Mouse (Mus musculus) embryonic facial prominence, embryonic 11.5 days (tissue): ENCODE measurements around the gene Calhm5. TPM values are rescaled to one million over a fixed set of nuclear protein-coding genes. Genes with fewer than 3 reads are reported as not detected.
A peak's percentile ranks its signal among the peaks of the same experiment; 100 is the strongest.

ENCODE experiments used
- ATAC-seq: fragments of 200-750 bp; cut with Nextera tagmentation; replicated peaks from 2 replicates; pipeline ENCODE4 v1.8.0; 2017; ENCODE audit warnings: low read depth; ENCODE audit not compliant: insufficient number of reproducible peaks, low FRiP score, low TSS enrichment
- DNase-seq: peaks from one replicate; pipeline ENCODE4 v3.0.0-alpha.2; 2015; ENCODE audit warnings: low spot score
- H3K27ac ChIP-seq: fragments of 300-500 bp; sonication (generic); replicated peaks from 2 replicates; pipeline ENCODE4 v1.5.1; 2014; ENCODE audit warnings: mild to moderate bottlenecking, low read depth, low read length, control low read depth
- H3K27me3 ChIP-seq: fragments of 300-500 bp; sonication (generic); 2 replicates; pipeline ENCODE4 v1.6.1; 2014; ENCODE audit warnings: mild to moderate bottlenecking, low read length, moderate library complexity, mixed read lengths; ENCODE audit not compliant: control insufficient read depth, insufficient read depth
- H3K36me3 ChIP-seq: fragments of 300-500 bp; sonication (generic); replicated peaks from 2 replicates; pipeline ENCODE4 v1.6.1; 2014; ENCODE audit warnings: low read depth, mild to moderate bottlenecking, low read length, moderate library complexity, mixed read lengths; ENCODE audit not compliant: control insufficient read depth, insufficient read depth
- H3K4me1 ChIP-seq: fragments of 300-500 bp; sonication (generic); 2 replicates; pipeline ENCODE4 v1.6.1; 2014; ENCODE audit warnings: low read length, mixed read lengths; ENCODE audit not compliant: control insufficient read depth, insufficient read depth
- H3K4me2 ChIP-seq: fragments of 300-500 bp; sonication (generic); 2 replicates; pipeline ENCODE4 v1.6.1; 2014; ENCODE audit warnings: low read depth, mild to moderate bottlenecking, control low read depth, low read length, moderate library complexity
- H3K4me3 ChIP-seq: fragments of 300-500 bp; sonication (generic); 2 replicates; pipeline ENCODE4 v1.5.1; 2014; ENCODE audit warnings: low read depth, low read length, control low read depth
- H3K9ac ChIP-seq: fragments of 300-500 bp; sonication (generic); replicated peaks from 2 replicates; pipeline ENCODE4 v1.6.1; 2014; ENCODE audit warnings: mild to moderate bottlenecking, control low read depth, low read length
- H3K9me3 ChIP-seq: fragments of 300-500 bp; sonication (generic); replicated peaks from 2 replicates; pipeline ENCODE4 v1.6.1; 2016; ENCODE audit warnings: mild to moderate bottlenecking, low read length, inconsistent platforms, mixed read lengths; ENCODE audit not compliant: control insufficient read depth
- WGBS: fragments of 180-500 bp; shearing (Covaris S2); extraction: QIAGEN DNeasy Blood & Tissue Kit; methylation state at CpG from one replicate; pipeline ENCODE4 v1.1.7; 2014; 5-methylcytosine and 5-hydroxymethylcytosine counted together
- polyA plus RNA-seq: library from polyadenylated mRNA; unstranded; fragments of >200 nt; fragmentation: Nextera tagmentation; extraction: Ambion mirVana; gene quantifications from 2 replicates; pipeline ENCODE4 v1.2.1, GENCODE M21; 2014

The Calhm5 gene
- polyA plus RNA-seq, 1 experiment from 2014 or later = 0.18 TPM

DNA sequence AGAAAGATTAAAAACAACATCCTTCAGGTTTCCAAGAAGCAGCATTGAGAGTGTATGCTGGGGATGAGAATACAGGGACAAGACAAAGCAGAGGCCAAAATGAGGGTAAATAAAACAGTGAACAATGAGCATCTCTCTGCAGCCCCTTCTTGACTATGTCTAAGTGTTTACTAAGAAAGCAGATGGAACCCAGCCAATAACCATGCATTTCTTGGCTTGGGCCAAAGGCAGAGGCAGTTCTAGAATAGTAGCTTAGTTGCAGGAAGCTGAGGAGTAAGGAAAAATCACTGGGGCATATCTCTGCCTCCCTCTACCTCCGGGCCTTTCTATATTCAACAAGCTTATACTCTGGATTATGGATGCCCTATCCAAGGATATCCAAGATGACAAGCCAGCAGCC is 5.8 kb downstream of the Calhm5 start:
- H3K36me3 ChIP-seq = no peaks in the 10 kb centered on the region

DNA sequence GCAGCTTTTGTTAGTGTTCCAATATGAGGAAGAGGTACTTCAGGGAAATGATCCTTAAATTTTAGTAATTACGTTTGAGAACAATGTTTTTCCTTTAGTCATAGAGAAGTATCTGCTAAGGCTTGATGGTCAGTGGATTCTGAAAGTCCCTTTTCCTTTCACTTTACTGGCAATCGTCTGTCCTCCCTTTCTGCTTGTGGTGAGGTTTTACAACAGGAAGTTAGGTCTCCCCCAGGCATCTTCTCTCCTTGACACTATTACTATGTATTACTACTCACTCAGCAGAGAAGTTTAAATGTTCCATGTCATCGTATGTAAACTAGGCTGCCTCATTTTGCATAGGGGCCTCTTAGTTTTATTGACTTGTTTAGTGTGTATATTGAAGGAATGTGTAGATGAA is 6.8 kb downstream of the Calhm5 start:
- ATAC-seq (no peak), DNase-seq (no peak)
- Histone ChIP-seq H3K9me3 (no peaks in the 10 kb centered on the region), H3K36me3 (no peaks in the 10 kb centered on the region), H3K4me1 (no peaks in the 10 kb centered on the region), H3K27me3 (no peaks in the 10 kb centered on the region), H3K9ac (no peak overlapping the region), H3K27ac (no peak overlapping the region), H3K4me2 (no peak overlapping the region), H3K4me3 (no peak overlapping the region)
- WGBS = 54% methylated on average over 3 of the region's 3 CpGs

More for the DNA sequence above, 5.8 kb downstream of the Calhm5 start:
- H3K4me2 ChIP-seq = no peak overlapping the region
- H3K4me1 ChIP-seq = no peaks in the 10 kb centered on the region
- H3K9me3 ChIP-seq = no peaks in the 10 kb centered on the region
- ATAC-seq = no peak
- WGBS = 95% methylated on average over 1 of the region's 1 CpGs
- no peak overlapping the region for H3K9ac ChIP-seq
- no peaks in the 10 kb centered on the region for H3K27me3 ChIP-seq
- no peak for DNase-seq
- no peak overlapping the region for H3K4me3 ChIP-seq
- H3K27ac ChIP-seq = no peak overlapping the region

DNA sequence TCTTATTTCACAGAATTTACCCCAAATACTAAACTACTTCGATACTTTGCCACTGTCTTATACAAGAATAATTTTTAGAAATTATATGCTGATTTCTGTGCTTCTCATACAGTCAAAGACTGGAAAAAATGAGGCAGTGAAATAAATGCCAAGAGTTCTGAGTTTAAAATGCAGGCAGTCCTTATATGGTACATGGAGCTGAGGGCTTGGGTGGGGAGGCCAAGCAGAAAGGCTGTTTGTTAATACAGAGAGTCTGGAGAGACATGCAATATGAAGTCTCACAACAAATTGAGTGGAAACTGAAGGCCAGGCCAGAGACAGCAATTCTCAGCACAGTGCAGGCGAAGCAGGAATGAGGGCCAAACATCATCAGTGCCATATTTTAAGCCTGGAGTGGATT is 7.8 kb downstream of the Calhm5 start:
- H3K4me1 ChIP-seq = no peaks in the 10 kb centered on the region
- ATAC-seq = no peak
- H3K4me3 ChIP-seq = no peak overlapping the region
- H3K27ac ChIP-seq = no peak overlapping the region
- no peaks in the 10 kb centered on the region for H3K36me3 ChIP-seq
- DNase-seq = no peak
- no peaks in the 10 kb centered on the region for H3K27me3 ChIP-seq
- H3K4me2 ChIP-seq = no peak overlapping the region
- WGBS = 88% methylated on average over 2 of the region's 2 CpGs
- no peak overlapping the region for H3K9ac ChIP-seq
- no peaks in the 10 kb centered on the region for H3K9me3 ChIP-seq

DNA sequence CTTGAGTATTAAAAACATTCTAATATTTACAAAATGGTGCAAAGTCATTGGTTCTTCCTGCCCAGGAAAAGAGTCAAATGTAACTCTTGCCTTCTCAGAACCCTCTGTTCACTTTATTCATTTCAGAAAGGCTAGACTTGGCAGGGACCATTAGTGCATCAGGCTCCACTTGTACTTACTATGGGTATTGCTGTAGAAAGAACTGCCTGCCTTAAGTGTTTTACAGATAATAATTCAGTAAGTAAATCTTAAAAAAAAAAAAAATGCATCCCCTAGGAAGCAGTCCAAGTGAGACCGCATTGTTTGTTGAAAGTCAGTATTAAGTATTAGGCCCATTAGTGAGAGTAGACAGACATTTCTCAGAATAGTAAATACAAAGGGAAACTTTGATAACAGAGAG is 9.8 kb downstream of the Calhm5 start:
- H3K4me2 ChIP-seq = no peak overlapping the region
- no peak overlapping the region for H3K27ac ChIP-seq
- H3K9me3 ChIP-seq = no peaks in the 10 kb centered on the region
- H3K9ac ChIP-seq = no peak overlapping the region
- no peaks in the 10 kb centered on the region for H3K36me3 ChIP-seq
- H3K4me3 ChIP-seq = no peak overlapping the region
- ATAC-seq (no peak), DNase-seq (no peak)
- 90% methylated on average over 1 of the region's 1 CpGs for WGBS
- H3K4me1 ChIP-seq = no peaks in the 10 kb centered on the region
- no peaks in the 10 kb centered on the region for H3K27me3 ChIP-seq

DNA sequence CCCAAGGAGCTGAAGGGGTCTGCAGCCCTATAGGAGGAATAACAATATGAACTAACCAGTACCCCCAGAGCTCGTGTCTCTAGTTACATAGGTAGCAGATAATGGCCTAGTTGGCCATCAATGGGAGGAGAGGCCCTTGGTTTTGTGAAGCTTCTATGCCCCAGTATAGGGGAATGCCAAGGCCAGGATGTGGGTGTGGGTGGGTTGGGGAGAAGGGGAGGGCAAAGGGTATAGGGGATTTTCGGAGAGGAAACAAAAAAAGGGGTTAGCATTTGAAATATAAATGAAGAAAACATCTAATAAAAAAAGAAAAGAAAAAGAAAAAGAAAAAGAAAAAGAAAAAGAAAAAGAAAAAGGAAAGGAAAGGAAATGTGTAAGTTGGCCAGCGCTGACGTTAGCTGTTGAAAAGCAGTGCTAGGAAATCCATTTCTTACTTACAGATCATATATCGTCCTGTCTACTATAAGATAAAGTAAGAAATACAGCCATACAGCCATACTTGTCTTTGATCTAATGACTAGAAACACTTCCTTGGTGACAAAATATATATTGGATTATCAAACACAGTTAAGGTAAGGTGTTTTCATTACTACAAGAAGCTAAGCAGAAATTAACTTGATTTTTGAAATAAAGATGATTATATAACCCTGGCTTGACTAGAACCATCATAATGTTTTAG is 21.7 kb downstream of the Calhm5 start:
- Histone ChIP-seq H3K27ac (no peak overlapping the region), H3K4me3 (no peak overlapping the region), H3K9me3 (no peaks in the 10 kb centered on the region), H3K4me1 (no peaks in the 10 kb centered on the region), H3K9ac (no peak overlapping the region), H3K4me2 (no peak overlapping the region), H3K36me3 (no peaks in the 10 kb centered on the region), H3K27me3 (no peaks in the 10 kb centered on the region)
- WGBS = 81% methylated on average over 5 of the region's 5 CpGs
- DNase-seq = no peak
- no peak for ATAC-seq

DNA sequence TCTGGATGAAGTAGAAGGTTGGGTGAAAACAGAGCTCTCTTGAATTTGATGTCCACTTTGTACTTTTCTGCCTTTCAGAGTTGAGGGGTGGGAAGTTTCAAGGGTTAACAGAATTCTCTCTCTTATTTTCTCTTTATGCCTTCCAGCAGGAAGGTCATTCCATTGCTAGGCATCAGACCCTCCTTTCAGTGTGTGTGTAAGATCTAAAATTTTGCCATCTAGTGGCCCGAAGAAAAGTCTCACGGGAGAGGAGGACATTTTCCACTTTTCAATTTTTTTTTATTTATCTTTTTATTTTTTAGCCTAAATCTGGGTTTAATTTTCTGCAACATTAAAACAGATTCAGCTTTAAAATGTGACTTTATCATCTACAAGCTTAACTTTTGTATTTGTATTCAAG is 24.7 kb downstream of the Calhm5 start:
- WGBS = 64% methylated on average over 2 of the region's 2 CpGs
- no peak overlapping the region for H3K27ac ChIP-seq
- no peak overlapping the region for H3K4me2 ChIP-seq
- no peaks in the 10 kb centered on the region for H3K36me3 ChIP-seq
- peak; percentile 7 for DNase-seq
- no peaks in the 10 kb centered on the region for H3K9me3 ChIP-seq
- H3K4me1 ChIP-seq = no peaks in the 10 kb centered on the region
- no peak for ATAC-seq
- H3K4me3 ChIP-seq = no peak overlapping the region
- H3K27me3 ChIP-seq = no peaks in the 10 kb centered on the region
- no peak overlapping the region for H3K9ac ChIP-seq

DNA sequence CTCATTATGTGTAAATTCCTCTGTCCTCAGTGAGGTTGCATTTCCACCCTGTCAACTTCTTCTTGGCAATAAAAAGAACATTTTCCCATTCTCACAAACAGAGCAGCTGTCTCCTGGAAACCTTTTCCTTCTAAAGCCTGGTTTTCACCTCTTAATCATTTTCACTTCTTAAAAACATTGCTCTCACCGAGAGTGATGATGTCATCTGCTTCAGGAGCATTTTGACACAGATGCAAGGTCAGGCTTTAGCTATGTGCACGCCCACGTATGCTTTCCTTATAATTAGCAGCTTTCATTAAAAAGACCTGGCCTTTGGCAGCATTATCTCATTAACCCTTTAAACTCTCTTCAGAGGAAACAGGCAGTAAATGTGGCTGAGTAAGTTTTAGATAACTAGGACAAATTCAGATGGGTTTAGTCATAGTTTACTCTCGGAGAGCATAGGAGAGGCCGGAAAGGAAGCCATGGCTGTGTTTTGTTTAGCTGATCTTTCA is 25.3 kb downstream of the Calhm5 start:
- Histone ChIP-seq H3K4me3 (no peak overlapping the region), H3K27me3 (no peaks in the 10 kb centered on the region), H3K36me3 (no peaks in the 10 kb centered on the region), H3K4me2 (no peak overlapping the region), H3K27ac (no peak overlapping the region), H3K4me1 (no peaks in the 10 kb centered on the region), H3K9ac (no peak overlapping the region), H3K9me3 (no peaks in the 10 kb centered on the region)
- DNase-seq (peak; percentile 6), ATAC-seq (no peak)
- WGBS = 45% methylated on average over 5 of the region's 5 CpGs

DNA sequence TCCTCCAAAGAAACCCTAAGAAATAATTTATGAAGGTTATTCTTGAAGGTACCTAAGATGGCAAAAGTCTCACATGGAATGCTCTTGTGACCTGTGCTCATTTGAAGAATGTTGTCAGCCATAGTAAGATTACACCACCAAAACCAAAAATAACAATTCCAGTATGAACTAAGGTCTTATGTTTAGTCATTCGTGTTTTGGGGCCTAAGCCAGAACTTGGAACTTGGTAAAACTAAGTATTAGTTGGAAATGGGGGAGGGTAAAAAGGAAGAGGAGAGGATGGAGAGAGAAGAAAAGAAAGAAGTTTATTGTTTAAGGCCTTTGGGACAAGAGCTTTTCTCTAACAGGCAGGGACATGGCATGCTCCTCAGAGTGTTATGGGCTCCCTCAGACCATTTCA is 26.7 kb downstream of the Calhm5 start:
- Histone ChIP-seq H3K27me3 (no peaks in the 10 kb centered on the region), H3K9ac (no peak overlapping the region), H3K27ac (no peak overlapping the region), H3K9me3 (no peaks in the 10 kb centered on the region), H3K4me1 (no peaks in the 10 kb centered on the region), H3K4me3 (no peak overlapping the region), H3K4me2 (no peak overlapping the region), H3K36me3 (no peaks in the 10 kb centered on the region)
- WGBS = 84% methylated on average over 1 of the region's 1 CpGs
- ATAC-seq = no peak
- DNase-seq = no peak
